Mouse (Mus musculus): Measurements from ENCODE around the gene Rnf187. TPM values are rescaled to one million over a fixed set of nuclear protein-coding genes. Genes with fewer than 3 reads are reported as not detected.

Gene Rnf187
- total RNA-seq, 2 experiments from 2014 or later: 471 to 480 TPM

DNA sequence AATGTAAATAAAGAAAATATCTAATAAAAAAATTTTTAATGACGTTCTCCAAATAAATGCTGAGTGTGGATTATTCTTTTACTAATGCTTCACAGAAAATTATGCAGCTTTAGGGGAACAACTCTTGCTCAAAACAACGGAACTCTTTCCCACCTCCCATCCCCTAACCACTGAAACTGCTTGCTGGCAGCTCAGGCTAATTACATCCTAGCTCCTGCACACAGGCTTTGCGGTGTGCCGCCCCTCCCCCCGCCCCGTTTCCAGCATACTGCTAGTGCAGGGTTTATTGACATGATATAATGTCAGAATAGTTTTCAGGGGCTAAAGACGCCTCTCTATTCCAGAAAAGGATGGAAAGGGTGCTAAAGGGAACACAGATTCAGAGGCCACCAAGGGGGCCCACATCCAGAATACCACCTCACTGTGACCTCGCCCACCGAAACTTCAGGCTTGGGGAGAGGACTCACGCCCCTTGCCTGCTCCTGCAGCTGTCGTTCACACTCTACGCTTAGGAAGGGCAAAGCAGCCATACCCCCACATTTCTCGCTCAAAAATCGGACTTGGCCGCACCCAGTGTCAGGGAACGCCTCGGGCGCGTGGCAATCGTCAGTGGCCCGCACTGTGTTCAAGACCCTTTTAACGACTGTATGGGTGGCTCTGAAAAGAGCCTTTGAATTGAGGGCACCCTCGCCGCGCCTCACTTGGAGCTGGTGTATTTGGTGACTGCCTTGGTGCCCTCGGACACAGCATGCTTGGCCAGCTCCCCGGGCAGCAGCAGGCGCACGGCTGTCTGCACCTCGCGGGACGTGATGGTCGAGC is 14.8 kb upstream of the Rnf187 start:
- DNase-seq (ENCODE audit: extremely low spot score in 1 of 2, low spot score in 2 of 2): peak in 1 of 2 experiments; percentile 49

DNA sequence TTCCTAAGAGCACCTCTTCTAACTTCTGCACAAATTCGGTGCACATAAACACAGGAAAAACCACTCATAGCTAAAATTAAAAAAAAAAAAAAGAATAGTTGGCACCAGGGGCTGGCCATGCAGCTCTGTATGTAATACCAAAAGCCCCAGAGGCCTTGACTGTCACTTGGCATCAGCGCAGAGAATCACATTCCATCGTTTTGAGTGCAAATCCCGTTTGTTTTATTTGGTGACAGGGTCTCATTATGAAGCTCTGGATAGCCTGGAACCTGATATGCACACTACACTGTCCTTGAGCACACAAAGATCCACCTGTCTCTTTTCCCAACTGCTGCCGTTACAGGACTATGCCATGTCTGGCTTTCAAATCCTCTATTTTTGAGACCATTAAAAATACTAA is 12.5 kb upstream of the Rnf187 start:
- DNase-seq (ENCODE audit: extremely low spot score in 1 of 2, low spot score in 2 of 2): no peak
- intact Hi-C loops (cut with DNase I): no loop called here

More for the DNA sequence above, 14.8 kb upstream of the Rnf187 start:
- intact Hi-C loops (cut with DNase I): no loop called here

DNA sequence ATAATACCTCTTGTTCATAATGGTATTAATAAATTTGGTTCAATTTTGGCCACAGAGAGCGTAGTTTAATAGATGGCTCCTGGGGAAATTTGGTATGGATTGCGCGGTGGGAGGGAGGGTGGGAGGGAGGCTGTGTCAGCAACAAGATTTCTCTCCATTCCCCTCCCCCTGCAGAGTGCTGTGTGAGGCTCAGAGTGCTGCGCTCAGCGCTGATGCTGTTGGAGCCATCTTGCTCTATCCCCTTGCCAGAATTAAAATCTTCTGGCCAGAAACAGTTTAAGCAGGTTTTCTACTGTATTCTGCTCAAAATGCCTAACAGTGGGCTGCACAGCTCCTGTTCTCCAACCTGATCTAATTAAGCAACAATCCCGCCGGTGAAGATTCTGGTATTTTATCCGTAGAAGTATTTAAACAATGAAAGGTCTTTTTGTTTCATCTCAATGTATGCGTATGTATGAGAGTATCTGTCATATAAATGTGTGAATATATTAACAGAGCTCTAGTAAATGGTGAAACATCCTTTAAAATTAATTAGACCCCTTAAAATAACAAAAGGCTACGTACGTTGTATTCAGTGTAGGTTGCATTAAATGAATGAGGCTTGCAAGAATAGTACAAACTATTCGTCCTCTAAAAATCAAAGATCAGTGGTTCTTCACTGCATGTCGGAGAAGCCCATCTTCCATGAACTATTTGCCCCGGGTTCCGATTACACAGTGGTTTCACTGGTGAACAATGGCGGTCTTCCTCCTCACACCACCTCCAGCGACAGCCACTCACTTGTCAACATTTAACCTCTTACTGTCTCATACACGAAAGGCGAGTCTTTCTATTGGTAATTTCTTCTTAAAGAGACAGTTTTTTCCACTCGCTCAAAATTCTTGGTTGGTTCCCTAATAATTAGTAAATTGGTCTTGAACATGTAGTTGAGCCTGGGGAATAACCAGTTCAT is 11.0 kb upstream of the Rnf187 start:
- intact Hi-C loops (cut with DNase I): no loop called here

DNA sequence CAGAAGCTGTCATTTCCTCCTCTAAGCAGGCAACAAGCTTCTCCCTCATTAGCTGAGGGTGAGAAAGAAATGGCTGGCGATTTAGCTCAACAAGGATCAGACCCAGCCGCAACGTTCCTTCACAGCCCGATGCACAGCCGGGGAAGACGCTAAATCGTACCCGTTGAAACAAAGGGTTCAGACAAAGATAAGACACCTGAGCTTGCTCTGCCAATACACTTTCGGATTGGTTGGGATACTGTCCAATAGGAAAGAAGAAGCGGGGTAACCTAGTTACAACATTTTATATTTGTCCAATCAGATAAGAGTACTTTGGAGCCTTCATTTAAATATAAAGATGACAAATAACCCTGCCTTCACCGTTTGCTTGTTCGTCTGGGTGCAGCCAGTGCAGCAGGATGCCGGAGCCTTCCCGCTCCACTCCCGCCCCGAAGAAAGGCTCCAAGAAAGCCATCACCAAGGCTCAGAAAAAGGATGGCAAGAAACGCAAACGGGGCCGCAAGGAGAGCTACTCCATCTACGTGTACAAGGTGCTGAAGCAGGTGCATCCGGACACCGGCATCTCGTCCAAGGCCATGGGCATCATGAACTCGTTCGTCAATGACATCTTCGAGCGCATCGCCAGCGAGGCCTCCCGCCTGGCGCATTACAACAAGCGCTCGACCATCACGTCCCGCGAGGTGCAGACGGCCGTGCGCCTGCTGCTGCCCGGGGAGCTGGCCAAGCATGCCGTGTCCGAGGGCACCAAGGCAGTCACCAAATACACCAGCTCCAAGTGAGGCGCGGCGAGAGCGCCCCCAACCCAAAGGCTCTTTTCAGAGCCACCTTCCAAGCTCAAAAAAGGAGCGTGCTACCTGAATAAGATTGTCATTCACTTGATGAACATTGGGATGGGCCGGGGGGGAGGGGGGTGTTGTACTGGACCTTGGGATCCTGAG is 10.1 kb upstream of the Rnf187 start, which contains the start of gene Hist3h2ba:
Hist3h2ba (plus strand) TSS at position 379 of the 938 bp plus-strand sequence.
- peak; percentile 67 to 89 for DNase-seq (ENCODE audit: extremely low spot score in 1 of 2, low spot score in 2 of 2)
- intact Hi-C loops (cut with DNase I): no loop called here

More for the DNA sequence above, 11.0 kb upstream of the Rnf187 start:
- peak; percentile 65 to 69 for DNase-seq (ENCODE audit: extremely low spot score in 1 of 2, low spot score in 2 of 2)

DNA sequence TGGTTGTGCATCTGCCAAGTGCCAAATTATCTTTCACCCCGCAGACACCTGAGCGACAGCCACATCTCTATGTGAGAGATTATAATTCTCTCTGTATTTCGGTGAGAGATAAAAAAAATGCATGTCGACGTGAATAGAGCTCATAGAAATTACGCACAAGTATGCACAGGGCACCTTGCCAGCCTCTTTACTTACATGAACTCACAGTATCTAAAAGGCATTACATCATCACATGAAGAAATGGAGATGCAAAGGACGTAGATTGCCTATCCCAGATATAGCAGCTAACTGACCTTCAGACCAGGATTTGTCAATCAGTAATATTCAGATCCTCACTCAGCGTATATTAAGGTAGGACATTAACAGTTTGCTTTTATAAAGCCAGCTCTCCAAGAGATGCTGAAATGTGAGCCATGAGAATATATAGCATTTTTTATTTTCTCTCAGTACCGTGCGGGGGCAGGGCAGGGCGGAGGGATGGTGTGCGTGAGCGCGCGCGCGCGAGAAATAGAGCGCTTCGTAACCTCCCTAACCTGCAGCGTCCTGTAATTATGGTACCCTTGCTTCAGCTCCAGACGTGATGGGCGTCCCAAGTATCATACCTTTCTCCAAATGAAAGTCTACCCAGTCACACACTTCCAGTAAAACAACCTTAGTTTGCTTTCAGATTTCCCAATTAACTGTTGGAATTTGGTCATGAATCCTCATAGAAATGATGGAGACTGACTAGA is 9.2 kb upstream of the Rnf187 start:
- DNase-seq (ENCODE audit: extremely low spot score in 1 of 2, low spot score in 2 of 2): peak; percentile 59 to 65

DNA sequence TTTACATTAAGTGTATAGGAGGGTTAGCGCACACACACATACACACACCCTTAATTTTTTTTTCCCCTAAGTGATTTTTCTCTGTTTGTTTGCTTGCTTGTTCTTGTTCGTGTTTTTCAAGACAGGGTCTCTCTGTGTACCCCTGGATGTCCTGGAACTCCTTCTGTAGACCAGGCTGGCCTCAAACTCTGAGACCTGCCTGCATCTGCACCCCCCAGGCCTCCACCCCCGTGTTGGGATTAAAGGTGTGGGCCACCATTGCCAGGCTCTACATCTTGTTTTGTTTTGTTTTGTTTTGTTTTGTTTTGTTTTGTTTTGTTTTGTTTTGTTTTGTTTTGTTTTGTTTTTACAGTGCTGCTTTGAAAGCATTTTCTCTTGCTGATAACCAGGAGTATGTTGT is 8.6 kb upstream of the Rnf187 start:
- intact Hi-C loops (cut with DNase I): no loop called here

More for the DNA sequence above, 9.2 kb upstream of the Rnf187 start:
- intact Hi-C loops (cut with DNase I): no loop called here

DNA sequence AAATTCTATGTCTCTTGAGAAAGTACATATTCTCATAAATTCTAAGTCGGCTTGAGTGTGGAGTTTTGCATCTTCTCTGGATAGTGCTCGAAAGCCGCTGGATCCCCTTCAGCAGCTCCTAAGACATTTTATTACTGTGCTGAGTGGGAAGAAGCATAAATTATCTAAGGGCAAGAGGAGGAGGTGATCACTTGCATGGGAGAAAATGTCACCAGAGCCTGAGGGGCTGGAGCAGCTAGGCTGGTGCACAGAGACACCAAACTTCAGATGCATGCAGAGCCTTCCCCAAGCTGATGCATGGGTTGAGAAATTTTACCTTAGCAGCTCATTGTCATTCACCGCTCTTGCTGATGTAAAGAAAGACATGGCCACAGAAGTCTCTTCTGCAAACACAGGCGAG is 5.4 kb upstream of the Rnf187 start:
- intact Hi-C loops (cut with DNase I): no loop called here
- DNase-seq (ENCODE audit: extremely low spot score in 1 of 2, low spot score in 2 of 2): no peak

More for the DNA sequence above, 8.6 kb upstream of the Rnf187 start:
- DNase-seq (ENCODE audit: extremely low spot score in 1 of 2, low spot score in 2 of 2): no peak

DNA sequence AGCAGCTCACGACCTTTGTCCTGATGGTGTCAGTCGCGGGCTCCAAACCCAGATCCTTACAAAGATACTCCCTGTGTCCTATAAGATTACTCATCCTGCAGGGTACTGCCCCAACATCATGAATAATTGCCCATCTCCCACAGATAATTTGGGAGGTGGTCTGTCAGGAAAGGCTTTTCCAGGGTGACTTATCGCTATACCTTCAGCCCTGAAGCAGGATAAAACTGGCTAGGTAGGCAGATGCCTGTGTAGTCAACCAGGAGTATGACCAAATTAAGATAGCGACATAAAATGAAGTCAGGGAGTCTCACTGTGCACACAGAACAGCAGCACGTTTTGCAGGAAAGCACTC is 348 bp upstream of the Rnf187 start:
- no peak for DNase-seq (ENCODE audit: extremely low spot score in 1 of 2, low spot score in 2 of 2)
- intact Hi-C loops (cut with DNase I): loop anchor here (10.0 kb wide), 1 partner anchor 356 kb away; the partner anchor contains the start of gene Wnt3a

DNA sequence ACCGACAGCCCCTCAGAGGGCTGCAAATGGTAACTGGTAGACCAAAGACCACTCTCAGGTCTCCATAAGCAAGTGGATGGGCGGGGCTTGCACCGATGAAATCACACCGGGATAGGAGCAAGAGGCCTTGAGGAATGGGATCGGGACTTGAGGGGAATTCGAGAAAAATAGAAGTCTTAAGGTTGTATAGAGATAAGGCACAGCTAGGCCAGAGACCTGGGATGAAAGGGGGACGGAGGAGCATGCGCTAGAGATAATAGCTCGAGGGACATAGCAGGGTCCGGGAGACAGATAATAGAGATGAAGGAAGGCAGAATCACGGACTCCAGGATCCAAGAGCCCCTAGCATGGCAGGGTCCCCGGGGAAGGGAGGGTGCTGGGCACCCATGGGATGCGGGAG is 807 bp downstream of the Rnf187 start:
- intact Hi-C loops (cut with DNase I): loop anchor here (10.0 kb wide), 1 partner anchor 357 kb away; the partner anchor contains the start of gene Wnt3a
- no peak for DNase-seq (ENCODE audit: extremely low spot score in 1 of 2, low spot score in 2 of 2)

DNA sequence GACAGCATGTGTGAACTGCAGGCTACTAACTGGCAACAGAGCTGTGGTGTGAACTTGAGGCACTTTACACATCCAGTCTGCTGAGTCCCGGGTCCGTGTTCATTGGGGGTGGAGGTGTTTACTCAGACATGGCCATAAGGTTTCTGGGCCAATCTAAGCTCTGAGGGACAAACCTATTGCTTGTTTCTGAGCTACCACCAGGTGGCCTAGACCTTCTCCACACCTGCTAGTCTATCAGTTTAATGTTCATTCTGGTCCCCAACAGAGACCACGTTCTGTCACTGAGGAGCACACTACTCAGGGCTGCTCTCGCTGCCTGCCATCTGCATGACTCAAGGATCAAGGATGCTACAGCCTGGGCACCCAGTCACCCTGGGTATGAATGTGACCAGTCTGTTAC is 7.1 kb downstream of the Rnf187 start:
- intact Hi-C loops (cut with DNase I): loop anchor here (10.0 kb wide), 1 partner anchor 363 kb away; the partner anchor contains the start of gene Wnt3a
- DNase-seq (ENCODE audit: extremely low spot score in 1 of 2, low spot score in 2 of 2): no peak

DNA sequence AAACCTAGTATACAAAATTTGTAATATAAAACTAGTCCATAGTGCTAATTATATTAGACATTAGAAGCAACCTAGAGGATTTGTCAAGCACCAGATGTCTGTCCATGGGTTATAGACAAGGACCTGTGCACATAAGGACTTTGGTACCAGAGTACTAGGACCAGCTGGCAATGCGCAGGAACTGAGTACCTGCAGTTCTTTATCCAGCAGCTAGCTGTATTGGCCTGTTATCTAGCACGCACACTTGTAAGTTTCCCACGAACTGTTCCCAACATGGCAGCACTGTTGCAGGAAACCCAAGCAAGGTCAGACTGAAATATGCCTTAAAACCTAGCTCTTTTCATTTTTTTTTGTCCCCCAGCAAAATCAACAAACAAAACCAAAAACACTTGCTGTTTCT is 8.5 kb downstream of the Rnf187 start:
- intact Hi-C loops (cut with DNase I): loop anchor here (10.0 kb wide), 1 partner anchor 365 kb away; the partner anchor contains the start of gene Wnt3a
- DNase-seq (ENCODE audit: extremely low spot score in 1 of 2, low spot score in 2 of 2): no peak

DNA sequence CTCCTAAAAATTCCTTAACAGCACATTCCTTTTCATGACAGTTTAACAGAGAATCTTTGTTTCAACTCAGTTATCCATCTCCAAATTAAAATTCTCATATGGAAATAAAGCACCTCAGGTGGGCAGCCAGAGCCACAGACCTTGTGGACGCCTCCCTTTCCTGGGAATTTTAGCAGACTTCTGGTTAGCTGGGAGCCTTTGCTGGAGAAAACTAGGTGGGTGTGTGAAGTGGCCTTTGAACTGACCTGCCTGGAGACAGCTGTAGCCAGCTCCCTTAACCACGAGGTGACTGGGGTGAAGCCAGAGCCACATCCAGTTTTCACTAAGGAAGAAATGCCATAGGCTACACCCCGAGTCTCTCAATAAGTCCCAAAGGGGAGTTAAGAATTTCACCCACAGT is 9.1 kb downstream of the Rnf187 start:
- intact Hi-C loops (cut with DNase I): loop anchor here (10.0 kb wide), 1 partner anchor 365 kb away; the partner anchor contains the start of gene Wnt3a
- no peak for DNase-seq (ENCODE audit: extremely low spot score in 1 of 2, low spot score in 2 of 2)

DNA sequence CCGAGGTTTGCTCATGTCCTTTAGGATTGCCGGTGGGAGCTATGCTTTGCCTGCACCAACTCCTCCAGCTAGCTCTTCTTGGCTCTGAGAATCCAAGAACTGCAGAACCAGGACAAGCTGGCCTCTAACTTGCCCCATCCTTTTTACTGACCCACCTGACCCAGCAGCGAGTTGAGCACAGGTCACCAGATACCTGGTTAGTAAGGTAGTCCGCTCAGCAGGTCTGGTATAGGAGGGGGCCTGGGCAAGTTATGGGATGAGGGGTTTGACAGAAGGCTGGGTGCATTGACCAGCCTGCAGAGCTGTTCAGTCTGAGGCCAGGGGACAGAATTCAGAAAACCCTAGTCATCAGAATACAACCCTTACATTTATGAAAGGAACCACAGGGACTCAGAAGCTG is 9.7 kb downstream of the Rnf187 start:
- intact Hi-C loops (cut with DNase I): no loop called here
- DNase-seq (ENCODE audit: extremely low spot score in 1 of 2, low spot score in 2 of 2): no peak

DNA sequence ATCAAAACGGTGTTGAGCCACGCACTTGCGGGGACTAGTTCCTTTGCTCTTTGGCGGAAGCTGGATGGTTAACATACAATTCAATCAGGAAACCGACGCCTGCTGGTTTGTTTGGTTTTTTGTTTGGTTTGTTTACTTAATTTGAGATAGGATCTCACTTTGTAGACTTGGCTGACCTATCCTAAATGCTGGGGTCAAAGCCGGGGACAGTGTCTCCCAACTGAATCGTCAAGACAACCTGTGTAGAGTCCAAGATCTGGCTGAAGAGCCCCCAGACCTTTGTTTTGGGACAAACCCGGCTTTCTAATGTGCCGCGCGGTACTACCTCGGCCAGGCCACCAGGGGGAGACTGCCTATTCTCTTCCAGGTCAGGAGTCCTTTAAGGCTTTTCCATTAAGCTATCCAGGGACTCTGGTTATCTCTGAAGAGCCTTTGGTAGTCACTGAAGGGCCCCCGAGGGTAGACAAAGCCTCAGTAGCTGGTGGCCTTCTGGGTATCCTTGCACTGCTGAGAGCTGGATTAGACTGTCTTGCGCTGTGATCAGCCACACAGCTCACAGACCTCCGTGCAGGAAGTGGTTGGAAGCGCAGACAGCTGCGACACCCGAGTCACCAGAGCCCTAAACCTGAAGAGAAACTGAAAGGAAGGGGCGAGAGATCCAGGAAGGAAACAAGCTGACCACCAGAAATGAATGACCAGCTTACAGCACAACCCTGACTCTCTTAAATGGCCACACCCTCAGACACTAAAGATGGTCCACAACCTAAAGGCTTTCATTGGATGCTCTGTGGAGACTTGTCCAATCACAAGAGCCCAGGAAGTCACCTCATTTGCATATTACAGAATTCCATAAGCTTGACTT is 10.7 kb downstream of the Rnf187 start:
- DNase-seq (ENCODE audit: extremely low spot score in 1 of 2, low spot score in 2 of 2): peak in 1 of 2 experiments; percentile 57
- intact Hi-C loops (cut with DNase I): no loop called here

DNA sequence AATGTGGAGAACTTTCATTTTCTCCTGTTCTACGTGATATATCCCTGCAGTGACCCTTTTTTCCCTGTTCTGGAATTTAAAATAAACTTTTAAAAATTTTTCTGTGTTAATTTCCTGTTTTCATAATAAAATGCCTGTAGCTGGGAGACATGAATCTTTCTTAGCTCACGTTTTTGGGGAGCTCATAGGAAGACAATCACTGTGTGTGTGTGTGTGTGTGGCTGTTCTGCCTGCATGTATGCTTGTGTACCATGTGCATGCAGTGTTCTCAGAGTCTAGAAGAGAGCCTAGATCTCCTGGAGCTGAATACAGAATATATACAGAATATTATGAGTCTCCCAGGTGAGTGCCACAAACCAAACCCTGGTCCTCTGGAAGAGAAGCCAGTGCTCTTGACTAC is 11.7 kb downstream of the Rnf187 start:
- no peak for DNase-seq (ENCODE audit: extremely low spot score in 1 of 2, low spot score in 2 of 2)
- intact Hi-C loops (cut with DNase I): no loop called here

DNA sequence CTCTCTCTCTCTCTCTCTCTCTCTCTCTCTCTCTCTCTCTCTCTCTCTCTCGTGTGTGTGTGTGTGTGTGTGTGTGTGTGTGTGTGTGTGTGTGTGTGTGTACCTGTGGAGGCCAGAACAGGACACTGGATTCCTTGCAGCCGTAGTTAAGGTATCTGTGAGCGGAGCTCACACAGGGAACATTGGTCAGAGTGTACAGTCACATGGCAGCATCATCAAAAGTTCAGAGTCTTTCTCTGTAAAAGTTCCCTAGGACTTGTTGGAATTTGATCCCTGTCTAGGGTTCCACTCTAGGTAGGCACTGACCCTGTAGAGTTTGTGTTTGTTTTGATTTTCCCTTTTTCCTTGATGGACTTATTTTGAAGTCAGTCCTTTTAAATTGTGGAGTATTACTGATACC is 12.1 kb downstream of the Rnf187 start:
- intact Hi-C loops (cut with DNase I): no loop called here
- DNase-seq (ENCODE audit: extremely low spot score in 1 of 2, low spot score in 2 of 2): no peak

DNA sequence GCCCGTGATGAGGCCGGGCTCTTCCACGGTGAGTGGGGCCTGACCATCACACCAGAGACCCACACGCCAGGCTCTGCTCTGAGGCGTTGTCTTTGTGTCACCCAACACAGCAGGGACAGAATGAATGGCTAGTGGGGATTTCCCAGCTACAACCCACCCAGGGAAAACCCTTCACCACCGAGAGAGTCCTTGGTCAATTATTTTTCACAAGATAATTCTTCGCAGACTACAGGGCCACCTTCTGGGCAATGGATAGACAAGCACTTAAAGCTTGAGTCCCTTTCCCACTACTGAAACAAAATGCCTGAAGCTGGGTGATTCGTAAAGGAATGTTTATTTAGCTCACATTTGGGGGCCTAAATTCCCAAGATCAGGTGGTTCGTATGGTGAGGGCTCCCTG is 16.3 kb downstream of the Rnf187 start:
- DNase-seq (ENCODE audit: extremely low spot score in 1 of 2, low spot score in 2 of 2): no peak
- intact Hi-C loops (cut with DNase I): no loop called here
